Mouse (Mus musculus): Measurements from ENCODE around the gene Cdc42ep3. TPM values are rescaled to one million over a fixed set of nuclear protein-coding genes. Genes with fewer than 3 reads are reported as not detected.

Cdc42ep3 gene
- 10 to 100 TPM; 25.4 to 27.8 TPM for total RNA-seq (2021)
- long read RNA-seq, experiment 1, transcript Cdc42ep3-201 (2 exons, 2,265 nt) = major isoform, 32 of 35 reads
- long read RNA-seq, experiment 1, partial matches to known transcripts = 0 of 35 reads
- long read RNA-seq, experiment 1, other reads (novel, unspliced or antisense) = 3 of 35 reads
- long read RNA-seq, experiment 2, transcript Cdc42ep3-201 (2 exons, 2,265 nt) = major isoform, 58 of 61 reads
- long read RNA-seq, experiment 2, partial matches to known transcripts = 0 of 61 reads
- long read RNA-seq, experiment 2, other reads (novel, unspliced or antisense) = 3 of 61 reads

DNA sequence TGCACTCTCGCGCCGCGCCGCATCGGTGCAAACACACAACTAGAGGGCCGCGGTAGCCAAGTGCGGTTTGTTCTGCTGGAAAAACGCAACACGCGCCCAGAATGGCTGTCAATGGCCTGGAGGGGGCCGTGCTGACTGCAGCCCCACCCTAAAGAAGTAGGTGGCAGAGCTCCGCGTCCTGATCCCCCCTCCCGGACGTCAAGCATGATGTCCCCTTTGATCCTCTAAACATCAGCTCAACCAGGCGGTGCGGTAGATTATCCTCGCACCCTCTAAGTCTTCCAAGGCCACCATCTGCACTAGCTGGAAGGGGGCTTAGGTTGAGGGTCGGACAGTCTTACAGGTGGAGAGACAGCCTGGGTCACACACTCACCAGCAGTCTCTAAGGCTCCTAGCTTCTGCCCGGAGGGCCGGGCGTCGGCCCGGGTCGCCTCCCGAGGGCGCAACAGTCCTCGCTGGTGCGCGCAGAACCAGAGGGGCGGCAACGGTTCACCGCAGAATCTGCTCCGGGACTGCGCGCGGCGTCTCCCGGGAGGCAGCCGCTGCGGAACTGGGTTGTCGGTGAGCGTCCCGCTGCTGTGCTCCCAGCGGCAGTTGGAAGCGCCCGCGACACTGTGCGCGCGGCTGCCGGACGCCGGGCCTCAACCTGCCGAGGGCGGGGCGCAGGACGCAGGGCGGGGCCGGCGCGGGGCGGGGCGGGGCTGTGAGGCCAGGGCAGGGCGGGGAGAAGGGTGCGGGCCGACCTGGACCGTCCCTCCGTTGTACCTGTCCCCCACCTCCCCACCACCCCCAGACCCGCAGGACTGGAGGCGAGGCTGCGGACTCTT lies at the start of gene Cdc42ep3:
TSS of gene Cdc42ep3 (minus strand) at position 648 of the 827 bp plus-strand sequence.
- peak; percentile 87 for DNase-seq

GRCm38 (mm10) chr17:79400356-79400755 lies 45.5 kb upstream of the Cdc42ep3 start:
- DNase-seq = no peak

GRCm38 (mm10) chr17:79398416-79398815 lies 43.5 kb upstream of the Cdc42ep3 start:
- no peak for DNase-seq

- DNase-seq = no peak
These were observed 39.9 kb upstream of the Cdc42ep3 start for GRCm38 (mm10) chr17:79394799-79395198.

DNA sequence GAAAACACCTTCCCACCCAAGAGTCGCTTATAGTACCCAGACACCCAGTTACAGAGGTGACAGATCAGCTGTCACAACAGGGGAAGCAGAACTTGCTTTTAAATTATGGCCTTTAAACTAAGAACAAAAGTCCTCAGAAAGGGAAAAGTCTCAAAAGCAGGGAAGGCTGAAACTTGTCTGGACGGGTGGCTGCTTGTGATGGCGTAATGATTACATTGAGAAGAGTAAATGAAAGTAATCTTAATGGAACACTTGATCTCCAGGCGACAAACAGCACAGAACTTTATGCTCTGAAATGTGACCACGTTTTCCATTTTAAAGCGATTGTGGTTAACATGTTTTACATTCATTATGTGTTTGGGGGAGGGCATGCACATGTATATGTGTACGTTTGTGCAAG lies 39.0 kb upstream of the Cdc42ep3 start:
- DNase-seq = no peak

DNA sequence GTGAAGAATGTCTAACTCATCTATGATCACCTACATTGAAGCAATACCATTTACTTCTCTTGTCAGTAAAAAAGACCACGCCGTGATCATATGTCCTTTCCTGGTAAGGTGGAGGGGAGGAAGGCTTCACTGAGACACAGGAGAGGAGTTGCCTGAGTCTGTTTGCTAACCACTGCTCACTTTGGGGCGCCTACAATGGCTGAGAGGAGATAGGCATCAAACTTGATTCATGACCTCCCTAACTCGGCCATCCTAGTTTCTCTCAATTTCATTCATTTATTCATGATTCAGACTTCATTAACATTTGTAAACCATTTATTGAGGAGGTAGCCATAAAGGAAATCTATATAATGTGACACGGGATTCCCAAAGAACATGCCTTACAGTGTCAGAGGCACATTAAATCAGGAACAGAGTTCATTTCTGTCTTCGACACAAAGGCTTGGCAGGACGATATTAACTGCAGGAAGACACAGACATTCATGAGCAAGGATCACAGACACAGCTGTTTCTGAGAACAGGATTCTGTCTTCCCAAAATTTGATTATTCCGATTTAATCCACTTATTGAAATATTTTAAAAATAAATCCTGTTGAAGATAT lies 32.7 kb upstream of the Cdc42ep3 start:
- DNase-seq = no peak

DNA sequence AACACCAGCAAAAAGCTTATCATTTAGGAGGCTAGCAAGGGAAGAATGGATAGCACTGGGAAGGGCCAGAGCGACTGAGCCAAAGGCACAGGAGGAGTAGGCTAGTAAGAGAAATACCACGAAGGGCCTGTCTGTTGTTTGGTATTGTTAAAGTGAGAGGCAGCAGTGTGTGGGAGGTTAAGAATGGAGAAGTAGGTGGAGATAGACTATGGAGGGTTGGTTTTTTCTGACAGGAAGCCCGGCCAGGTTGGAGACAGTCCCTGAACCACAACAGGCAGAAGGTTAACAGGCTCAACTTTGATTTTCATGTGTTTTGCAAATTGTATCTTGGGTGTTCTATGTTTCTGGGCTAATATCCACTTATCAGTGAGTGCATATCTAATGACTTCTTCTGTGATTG lies 26.6 kb upstream of the Cdc42ep3 start:
- no peak for DNase-seq

GRCm38 (mm10) chr17:79379191-79379590 lies 24.3 kb upstream of the Cdc42ep3 start:
- DNase-seq = no peak

DNA sequence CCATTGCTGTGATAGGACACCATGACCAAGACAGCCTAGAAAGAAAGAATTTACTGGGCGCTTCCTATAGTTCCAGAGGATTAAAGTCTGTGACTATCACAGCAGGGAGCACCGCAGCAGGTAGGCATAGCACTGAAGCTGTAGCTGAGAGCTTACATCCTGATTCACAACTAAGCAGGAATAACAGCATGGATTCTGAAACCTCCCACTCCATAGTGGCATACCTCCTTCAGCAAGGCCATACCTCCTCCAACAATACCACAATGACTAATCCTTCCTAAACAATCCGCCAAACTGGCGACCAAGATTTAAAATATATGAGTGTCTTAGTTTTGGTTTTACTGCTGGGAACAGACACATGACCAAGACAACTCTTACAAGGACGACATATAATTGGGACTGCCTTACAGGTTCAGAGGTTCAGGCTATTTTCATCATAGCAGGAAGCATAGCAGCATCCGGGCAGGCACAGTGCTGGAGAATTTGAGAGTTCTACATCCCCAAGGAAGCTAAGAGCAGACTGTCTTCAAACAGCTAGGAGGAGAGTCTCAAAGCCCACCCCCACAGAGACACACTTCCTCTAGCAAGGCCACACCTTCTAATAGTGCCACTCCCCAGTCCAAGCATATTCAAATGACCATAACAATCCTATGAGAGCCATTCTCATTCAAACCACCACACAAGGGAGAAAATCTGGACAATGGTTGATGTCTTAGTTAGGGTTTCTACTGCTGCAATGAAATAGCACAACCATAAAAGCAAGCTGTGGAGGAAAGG lies 21.7 kb upstream of the Cdc42ep3 start:
- DNase-seq = no peak

DNA sequence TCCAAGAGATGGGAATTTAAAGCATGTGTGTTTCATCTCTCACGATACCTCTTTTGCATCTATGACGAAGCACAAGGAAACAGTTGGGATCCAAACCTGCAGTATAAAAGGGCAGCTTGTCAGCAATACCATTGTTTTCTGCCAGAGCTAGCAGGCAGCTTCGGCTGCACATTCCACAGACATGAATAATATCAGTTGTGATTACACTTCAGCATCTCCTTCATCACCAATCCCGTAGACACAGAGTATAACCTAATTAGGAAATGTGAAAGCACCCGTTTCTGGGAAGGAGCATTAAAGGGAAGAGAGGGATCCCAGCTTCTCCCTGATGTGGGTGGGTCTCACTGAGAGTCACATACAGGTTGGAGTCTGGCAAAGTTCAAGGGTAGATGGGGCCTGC lies 18.1 kb upstream of the Cdc42ep3 start:
- DNase-seq = no peak

GRCm38 (mm10) chr17:79364749-79365450 lies 10.0 kb upstream of the Cdc42ep3 start:
- DNase-seq = no peak

DNA sequence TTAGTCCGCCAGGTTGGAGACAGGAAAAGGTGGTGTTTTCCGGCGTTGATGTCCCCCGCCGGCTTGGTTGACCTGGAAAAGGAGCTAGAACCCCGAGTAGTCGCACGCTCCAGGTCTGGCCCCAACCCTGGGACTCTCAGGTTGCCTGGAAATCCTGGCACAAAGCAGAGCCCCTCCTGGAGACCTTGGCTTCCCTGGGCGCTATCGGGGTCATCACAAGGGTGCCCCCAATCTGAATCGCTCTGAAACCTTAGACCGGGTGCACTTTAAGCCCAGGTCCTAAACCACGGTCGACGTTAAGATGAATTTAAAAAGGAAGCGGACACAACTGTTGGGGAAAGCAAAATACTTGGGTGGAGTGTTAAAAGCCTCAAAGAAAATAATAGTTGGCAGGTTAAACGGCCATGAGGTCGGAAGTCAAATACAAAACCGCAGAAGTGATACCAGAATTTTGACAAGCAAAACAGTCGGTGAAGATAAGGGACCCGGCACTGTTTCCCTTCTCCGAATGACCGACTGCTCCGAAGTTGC lies 1.2 kb upstream of the Cdc42ep3 start:
- DNase-seq = peak; percentile 35

DNA sequence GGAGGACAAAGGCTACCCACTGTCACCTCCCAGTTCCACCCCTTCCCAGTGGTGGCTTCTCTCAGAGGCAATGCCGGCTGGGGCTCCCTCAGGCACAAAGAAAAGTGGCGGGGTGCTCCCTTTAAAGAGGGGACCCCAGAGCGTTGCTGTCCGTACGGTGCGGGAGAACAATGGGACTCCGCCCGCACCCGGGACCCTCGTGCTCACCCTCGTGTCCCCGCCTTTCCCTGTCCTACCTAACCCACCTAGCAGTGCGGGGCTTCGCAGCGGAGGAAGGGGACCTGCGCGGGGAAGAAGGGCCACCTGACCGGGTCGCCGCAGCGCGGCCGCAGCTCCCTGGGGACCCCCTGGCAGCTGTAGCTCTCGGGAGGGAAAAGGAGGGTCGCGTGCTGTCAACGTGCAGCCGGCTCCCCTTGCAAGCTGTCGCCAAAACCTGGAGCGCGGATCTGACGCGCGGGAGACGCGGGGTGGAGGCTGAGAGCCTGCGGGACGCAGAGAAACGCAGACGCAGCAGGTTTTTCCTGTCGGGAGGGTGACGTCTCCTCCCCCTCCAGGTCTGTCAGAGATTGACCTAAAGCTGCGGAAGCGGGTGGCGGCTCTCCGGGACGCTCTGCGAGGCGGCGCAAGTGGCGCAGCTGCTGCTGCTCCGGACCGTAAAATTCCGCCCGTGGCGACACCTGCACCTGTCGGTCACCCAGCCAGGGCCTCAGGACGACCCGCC lies 540 bp upstream of the Cdc42ep3 start:
- DNase-seq = peak; percentile 84

DNA sequence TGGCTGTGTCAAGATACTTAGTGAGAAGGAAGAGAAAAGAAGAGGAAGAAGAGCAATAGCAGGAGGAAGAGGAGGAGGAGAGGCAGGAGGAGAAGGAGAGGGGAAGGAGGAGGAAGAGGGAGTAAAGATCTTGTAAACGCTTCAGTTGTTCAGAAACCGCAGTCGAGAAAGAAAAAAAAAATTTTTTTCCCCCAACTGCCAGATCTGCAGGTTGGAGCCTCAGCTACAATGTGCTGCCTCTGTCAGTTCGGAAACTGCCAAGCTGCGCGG lies 782 bp downstream of the Cdc42ep3 start:
- no peak for DNase-seq

DNA sequence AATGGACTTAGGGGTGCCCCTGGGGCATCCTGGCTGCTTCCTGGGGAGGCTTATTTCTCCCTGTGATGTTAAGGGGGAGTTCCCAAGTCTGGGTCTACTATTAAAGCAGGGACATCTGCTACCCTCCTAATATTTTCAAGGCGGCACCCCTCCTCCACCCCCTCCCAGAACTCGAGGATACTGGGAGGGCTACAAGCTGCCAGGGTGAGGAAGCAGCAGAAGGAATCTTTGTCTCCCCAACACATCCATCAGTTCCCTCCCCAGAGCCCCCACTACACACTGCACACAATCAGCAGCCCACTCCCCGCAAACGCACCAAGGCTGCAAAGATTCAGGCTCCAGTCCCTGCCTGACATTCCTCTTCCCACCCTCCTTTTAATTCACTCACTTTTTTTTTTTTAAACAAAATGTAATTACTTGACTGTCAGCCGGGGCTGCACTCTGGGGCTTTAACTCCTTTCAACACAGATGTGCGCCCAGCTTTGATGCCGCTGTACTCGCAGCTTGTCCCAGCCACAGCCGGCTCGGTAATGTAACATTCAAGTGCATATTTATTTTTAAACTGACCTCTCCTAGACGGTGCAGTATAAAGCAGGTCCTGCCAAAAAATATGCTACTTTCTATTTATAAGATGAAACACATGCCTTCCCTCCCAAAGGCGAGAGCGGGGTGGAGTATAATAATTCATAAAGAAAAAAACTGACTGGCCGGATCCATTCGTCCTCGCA lies 1.3 kb downstream of the Cdc42ep3 start:
- DNase-seq = peak; percentile 38

GRCm38 (mm10) chr17:79350751-79351191 lies 4.1 kb downstream of the Cdc42ep3 start:
- DNase-seq = no peak

GRCm38 (mm10) chr17:79349371-79349770 lies 5.5 kb downstream of the Cdc42ep3 start:
- no peak for DNase-seq

- no peak for DNase-seq
These were observed 6.8 kb downstream of the Cdc42ep3 start for GRCm38 (mm10) chr17:79347920-79348589.

- no peak for DNase-seq
These were observed 7.6 kb downstream of the Cdc42ep3 start for GRCm38 (mm10) chr17:79347291-79347690.

Data from gastrocnemius, postnatal 25 days (tissue).